Mouse (Mus musculus): ENCODE data around the gene Cyp2t4. TPM values are rescaled to one million over a fixed set of nuclear protein-coding genes. Genes with fewer than 3 reads are reported as not detected.

Cyp2t4 gene
- polyA plus RNA-seq, 1 experiment from 2014 or later: 0.36 TPM

GRCm38 (mm10) chr7:27130521-27131370, 22.8 kb upstream of the Cyp2t4 start:
- 91% methylated on average over 22 of the region's 22 CpGs for WGBS
- H3K27me3 ChIP-seq (replicated peaks): no peaks in the 10 kb centered on the region

GRCm38 (mm10) chr7:27131387-27131786, 22.1 kb upstream of the Cyp2t4 start:
- no peaks in the 10 kb centered on the region for H3K9me3 ChIP-seq (replicated peaks)
- no peak overlapping the region for H3K27ac ChIP-seq (replicated peaks)
- no peak overlapping the region for H3K4me2 ChIP-seq
- H3K27me3 ChIP-seq (replicated peaks): no peaks in the 10 kb centered on the region
- no peak overlapping the region for H3K4me3 ChIP-seq (replicated peaks)
- no peaks in the 10 kb centered on the region for H3K4me1 ChIP-seq
- no peak overlapping the region for H3K9ac ChIP-seq (replicated peaks)
- WGBS: 69% methylated on average over 2 of the region's 2 CpGs
- no peaks in the 10 kb centered on the region for H3K36me3 ChIP-seq
- ATAC-seq (ENCODE audit: low FRiP score): no peak

More at GRCm38 (mm10) chr7:27130521-27131370, 22.8 kb upstream of the Cyp2t4 start:
- no peak for ATAC-seq (ENCODE audit: low FRiP score)
- no peaks in the 10 kb centered on the region for H3K36me3 ChIP-seq
- no peak overlapping the region for H3K27ac ChIP-seq (replicated peaks)
- H3K4me2 ChIP-seq: no peak overlapping the region
- no peaks in the 10 kb centered on the region for H3K4me1 ChIP-seq
- no peak overlapping the region for H3K9ac ChIP-seq (replicated peaks)
- H3K9me3 ChIP-seq (replicated peaks): no peaks in the 10 kb centered on the region
- no peak overlapping the region for H3K4me3 ChIP-seq (replicated peaks)

- Histone ChIP-seq H3K36me3 (no peaks in the 10 kb centered on the region), H3K4me2 (no peak overlapping the region), H3K27ac (replicated peaks) (no peak overlapping the region), H3K4me3 (replicated peaks) (no peak overlapping the region), H3K4me1 (no peaks in the 10 kb centered on the region), H3K27me3 (replicated peaks) (no peaks in the 10 kb centered on the region), H3K9ac (replicated peaks) (no peak overlapping the region), H3K9me3 (replicated peaks) (no peaks in the 10 kb centered on the region)
- no peak; the same call in 1 of the 2 replicates for ATAC-seq (ENCODE audit: low FRiP score)
- 14% methylated on average over 10 of the region's 10 CpGs for WGBS
Measured at GRCm38 (mm10) chr7:27132588-27132987, 20.9 kb upstream of the Cyp2t4 start.

- no peak overlapping the region for H3K4me2 ChIP-seq
- no peak for ATAC-seq (ENCODE audit: low FRiP score)
- 70% methylated on average over 12 of the region's 12 CpGs for WGBS
Measured at GRCm38 (mm10) chr7:27133156-27133555, 20.4 kb upstream of the Cyp2t4 start.

GRCm38 (mm10) chr7:27133757-27134156, 19.8 kb upstream of the Cyp2t4 start:
- Histone ChIP-seq H3K27ac (replicated peaks) (no peak overlapping the region), H3K4me1 (no peaks in the 10 kb centered on the region), H3K36me3 (no peaks in the 10 kb centered on the region), H3K9me3 (replicated peaks) (no peaks in the 10 kb centered on the region), H3K4me2 (no peak overlapping the region), H3K27me3 (replicated peaks) (no peaks in the 10 kb centered on the region), H3K4me3 (replicated peaks) (no peak overlapping the region), H3K9ac (replicated peaks) (no peak overlapping the region)
- no peak for ATAC-seq (ENCODE audit: low FRiP score)
- 83% methylated on average over 4 of the region's 4 CpGs for WGBS

More at GRCm38 (mm10) chr7:27133156-27133555, 20.4 kb upstream of the Cyp2t4 start:
- no peaks in the 10 kb centered on the region for H3K27me3 ChIP-seq (replicated peaks)
- no peaks in the 10 kb centered on the region for H3K36me3 ChIP-seq
- H3K4me1 ChIP-seq: no peaks in the 10 kb centered on the region
- no peak overlapping the region for H3K9ac ChIP-seq (replicated peaks)
- H3K9me3 ChIP-seq (replicated peaks): no peaks in the 10 kb centered on the region
- no peak overlapping the region for H3K27ac ChIP-seq (replicated peaks)
- H3K4me3 ChIP-seq (replicated peaks): no peak overlapping the region

GRCm38 (mm10) chr7:27136410-27136996, 17.0 kb upstream of the Cyp2t4 start:
- ATAC-seq (ENCODE audit: low FRiP score): no peak
- WGBS: 68% methylated on average over 8 of the region's 8 CpGs
- Histone ChIP-seq H3K36me3 (no peaks in the 10 kb centered on the region), H3K27me3 (replicated peaks) (no peaks in the 10 kb centered on the region), H3K9ac (replicated peaks) (no peak overlapping the region), H3K4me1 (no peaks in the 10 kb centered on the region), H3K27ac (replicated peaks) (no peak overlapping the region), H3K4me3 (replicated peaks) (no peak overlapping the region), H3K9me3 (replicated peaks) (no peaks in the 10 kb centered on the region), H3K4me2 (no peak overlapping the region)

- Histone ChIP-seq H3K4me3 (replicated peaks) (no peak overlapping the region), H3K9ac (replicated peaks) (no peak overlapping the region), H3K4me2 (no peak overlapping the region), H3K4me1 (peaks cover 15% of the 10 kb centered on the region), H3K9me3 (replicated peaks) (no peaks in the 10 kb centered on the region), H3K36me3 (peaks cover 26% of the 10 kb centered on the region), H3K27me3 (replicated peaks) (no peaks in the 10 kb centered on the region), H3K27ac (replicated peaks) (no peak overlapping the region)
- WGBS: 85% methylated on average over 13 of the region's 13 CpGs
- no peak for ATAC-seq (ENCODE audit: low FRiP score)
Measured at GRCm38 (mm10) chr7:27156005-27156404, 2.5 kb downstream of the Cyp2t4 start.

GRCm38 (mm10) chr7:27158171-27158570, 4.7 kb downstream of the Cyp2t4 start:
- Histone ChIP-seq H3K27ac (replicated peaks) (no peak overlapping the region), H3K36me3 (peaks cover 30% of the 10 kb centered on the region), H3K9me3 (replicated peaks) (no peaks in the 10 kb centered on the region), H3K9ac (replicated peaks) (no peak overlapping the region), H3K27me3 (replicated peaks) (no peaks in the 10 kb centered on the region), H3K4me2 (no peak overlapping the region), H3K4me3 (replicated peaks) (no peak overlapping the region), H3K4me1 (peaks cover 37% of the 10 kb centered on the region)
- 95% methylated on average over 9 of the region's 9 CpGs for WGBS
- ATAC-seq (ENCODE audit: low FRiP score): no peak

- Histone ChIP-seq H3K4me3 (replicated peaks) (no peak overlapping the region), H3K4me2 (no peak overlapping the region), H3K4me1 (peaks cover 48% of the 10 kb centered on the region), H3K27me3 (replicated peaks) (no peaks in the 10 kb centered on the region), H3K36me3 (peaks cover 30% of the 10 kb centered on the region), H3K27ac (replicated peaks) (no peak overlapping the region), H3K9ac (replicated peaks) (no peak overlapping the region), H3K9me3 (replicated peaks) (no peaks in the 10 kb centered on the region)
- 95% methylated on average over 6 of the region's 6 CpGs for WGBS
- no peak for ATAC-seq (ENCODE audit: low FRiP score)
Measured at GRCm38 (mm10) chr7:27159256-27159655, 5.7 kb downstream of the Cyp2t4 start.

GRCm38 (mm10) chr7:27159882-27160281, 6.4 kb downstream of the Cyp2t4 start:
- Histone ChIP-seq H3K27me3 (replicated peaks) (no peaks in the 10 kb centered on the region), H3K36me3 (peaks cover 30% of the 10 kb centered on the region), H3K9ac (replicated peaks) (no peak overlapping the region), H3K9me3 (replicated peaks) (no peaks in the 10 kb centered on the region), H3K4me2 (peak overlapping the region; percentile 13; the same call in 1 of the 2 replicates), H3K4me1 (peaks cover 54% of the 10 kb centered on the region), H3K4me3 (replicated peaks) (no peak overlapping the region), H3K27ac (replicated peaks) (0 out of 2 replicates have a peak overlapping the region, but pooled peaks have one; percentile 18)
- WGBS: 10% methylated on average over 8 of the region's 8 CpGs
- peak; percentile 84 for ATAC-seq (ENCODE audit: low FRiP score)

- Histone ChIP-seq H3K4me2 (no peak overlapping the region), H3K9me3 (replicated peaks) (no peaks in the 10 kb centered on the region), H3K36me3 (peaks cover 30% of the 10 kb centered on the region), H3K9ac (replicated peaks) (no peak overlapping the region), H3K4me1 (peaks cover 64% of the 10 kb centered on the region), H3K27ac (replicated peaks) (no peak overlapping the region), H3K27me3 (replicated peaks) (no peaks in the 10 kb centered on the region), H3K4me3 (replicated peaks) (no peak overlapping the region)
- no peak for ATAC-seq (ENCODE audit: low FRiP score)
- WGBS: 96% methylated on average over 3 of the region's 3 CpGs
Measured at GRCm38 (mm10) chr7:27160921-27161320, 7.4 kb downstream of the Cyp2t4 start.

- Histone ChIP-seq H3K4me2 (no peak overlapping the region; the same call in 1 of the 2 replicates), H3K27me3 (replicated peaks) (no peaks in the 10 kb centered on the region), H3K9me3 (replicated peaks) (no peaks in the 10 kb centered on the region), H3K9ac (replicated peaks) (no peak overlapping the region), H3K27ac (replicated peaks) (no peak overlapping the region), H3K4me1 (peaks cover 64% of the 10 kb centered on the region), H3K4me3 (replicated peaks) (no peak overlapping the region), H3K36me3 (peaks cover 30% of the 10 kb centered on the region)
- ATAC-seq (ENCODE audit: low FRiP score): no peak
- WGBS: 89% methylated on average over 4 of the region's 4 CpGs
Measured at GRCm38 (mm10) chr7:27161744-27162143, 8.2 kb downstream of the Cyp2t4 start.

All from neural tube, embryonic 15.5 days (tissue).